Mouse (Mus musculus) stomach, postnatal 0 days (tissue): ENCODE measurements around the gene Cgnl1.

Experiments
- CTCF ChIP-seq: IDR thresholded peaks from 2 replicates; pipeline ENCODE4 v1.5.1; 2016; ENCODE audit warnings: antibody characterized with exemption, low read depth, mild to moderate bottlenecking, moderate library complexity
- EP300 ChIP-seq: optimal IDR thresholded peaks from 2 replicates; pipeline ENCODE3; 2016; ENCODE audit warnings: antibody characterized with exemption

DNA sequence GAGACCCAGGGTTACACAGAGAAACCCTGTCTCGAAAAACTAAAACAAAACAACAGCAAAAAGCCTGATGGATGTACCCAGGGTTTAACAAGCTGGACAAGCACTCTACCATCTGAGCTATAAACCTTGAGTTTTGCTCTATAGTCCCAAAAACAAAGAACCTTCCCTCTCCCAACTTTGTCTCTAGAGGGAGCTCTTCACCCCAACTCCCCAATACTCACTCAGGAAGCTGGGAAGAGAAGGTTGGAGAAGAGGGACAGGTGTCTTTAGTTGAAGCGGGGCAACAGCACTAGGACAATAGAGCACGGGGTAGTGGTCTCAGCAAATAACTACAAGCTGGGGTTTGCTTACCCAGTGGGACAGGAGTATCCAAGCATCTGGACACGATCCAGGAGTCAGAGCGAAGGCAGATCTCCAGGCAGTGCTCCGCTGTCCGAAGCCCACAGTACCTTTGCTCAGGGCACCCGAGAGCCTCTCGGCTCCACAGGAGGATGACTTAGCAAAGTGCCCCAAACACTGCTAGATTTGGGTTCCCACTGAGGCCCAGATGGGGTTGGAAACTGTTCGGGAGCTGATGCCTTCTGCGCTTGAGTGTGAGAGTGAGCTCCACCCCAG, 37.3 kb upstream of the Cgnl1 start:
- TF ChIP-seq CTCF = peak; percentile 76
- TF ChIP-seq EP300 = no peak
